Mouse (Mus musculus) 3T3-L1 (cell line): ENCODE results near the gene Thra.

Experiments
- DNase-seq: peaks from one replicate; pipeline ENCODE4 v3.0.0-alpha.2; 2015; ENCODE audit warnings: low read depth, low spot score

Gene Thra

DNA sequence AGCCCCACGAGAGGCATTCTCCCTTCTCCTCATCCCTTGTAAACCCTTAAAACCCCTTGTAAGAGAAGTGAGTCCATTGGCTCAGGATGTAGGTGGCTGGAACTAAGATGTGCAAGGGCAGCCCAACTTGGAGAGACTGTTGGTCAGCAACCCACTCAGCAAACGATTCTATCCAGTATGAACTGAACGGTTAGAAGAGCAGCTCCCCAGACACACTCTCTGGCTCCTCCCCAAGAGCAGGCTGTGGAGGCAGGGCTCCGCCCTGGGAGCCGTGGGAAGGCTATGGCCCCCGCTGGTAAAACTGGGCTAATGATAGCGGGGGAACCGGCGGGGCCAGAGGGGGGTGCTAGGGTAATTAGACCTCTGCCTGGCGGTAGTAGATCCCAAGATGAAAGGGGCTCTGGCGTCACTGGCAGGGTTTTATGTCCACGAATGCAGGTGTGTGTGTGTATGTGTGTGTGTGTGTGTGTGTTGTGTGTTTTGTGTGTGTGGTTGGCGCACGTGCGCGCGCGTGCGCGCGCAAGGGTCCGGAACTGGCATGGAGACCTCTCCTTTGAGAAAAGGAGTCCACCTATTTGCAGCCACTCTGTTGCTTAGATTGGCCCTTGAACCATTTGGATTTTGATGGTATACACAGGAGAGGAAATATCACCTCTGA is at the start of gene Thra:
Gene Thra, plus strand, starts transcription at position 246 of the 658 bp plus-strand sequence.
- DNase-seq = peak; percentile 65

GRCm38 (mm10) chr11:98693201-98693600 is 47.2 kb upstream of the Thra start:
- no peak for DNase-seq

GRCm38 (mm10) chr11:98693746-98694145 is 46.7 kb upstream of the Thra start:
- DNase-seq = no peak

GRCm38 (mm10) chr11:98694301-98694700 is 46.1 kb upstream of the Thra start:
- DNase-seq = no peak

DNA sequence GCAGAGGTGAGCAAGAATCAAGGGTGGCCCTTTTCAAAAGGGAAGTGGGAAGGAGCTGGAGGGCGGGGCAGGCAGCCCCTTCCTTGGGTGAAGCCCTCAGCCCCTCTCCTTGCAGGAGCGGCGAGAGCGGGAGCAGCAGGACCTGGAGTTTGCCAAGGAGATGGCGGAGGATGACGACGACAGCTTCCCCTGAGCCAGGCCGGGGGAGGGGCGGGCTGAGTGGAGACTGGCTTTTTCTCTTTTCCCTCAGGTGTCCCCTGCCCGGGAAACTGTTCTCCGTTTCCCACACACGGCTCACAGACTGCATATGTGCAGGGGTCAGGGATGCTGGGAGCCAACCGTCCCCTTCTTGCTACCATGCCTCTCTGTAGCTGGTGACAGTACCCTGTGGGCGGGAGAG is 45.0 kb upstream of the Thra start:
- DNase-seq = no peak

- no peak for DNase-seq
These were observed 43.8 kb upstream of the Thra start for GRCm38 (mm10) chr11:98696454-98697216.

DNA sequence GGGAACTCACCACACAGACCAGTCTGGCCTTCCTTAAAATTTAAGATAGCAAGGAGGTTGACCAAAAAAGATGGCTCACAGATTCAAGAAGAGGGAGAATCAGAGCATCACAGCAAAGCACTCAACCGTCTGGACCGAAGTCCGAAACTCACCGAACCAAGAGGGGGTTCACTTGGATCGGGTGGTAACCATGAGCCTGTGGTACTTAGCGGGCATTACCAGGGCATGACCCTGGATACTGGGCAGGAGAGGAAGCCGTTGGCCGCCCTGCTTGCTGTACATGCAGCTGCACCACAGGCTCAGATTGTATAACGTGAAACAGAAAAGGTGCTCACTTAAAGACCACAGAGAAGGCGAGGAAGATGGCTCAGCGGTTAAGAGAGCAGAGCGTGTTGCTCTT is 43.2 kb upstream of the Thra start:
- no peak for DNase-seq

DNA sequence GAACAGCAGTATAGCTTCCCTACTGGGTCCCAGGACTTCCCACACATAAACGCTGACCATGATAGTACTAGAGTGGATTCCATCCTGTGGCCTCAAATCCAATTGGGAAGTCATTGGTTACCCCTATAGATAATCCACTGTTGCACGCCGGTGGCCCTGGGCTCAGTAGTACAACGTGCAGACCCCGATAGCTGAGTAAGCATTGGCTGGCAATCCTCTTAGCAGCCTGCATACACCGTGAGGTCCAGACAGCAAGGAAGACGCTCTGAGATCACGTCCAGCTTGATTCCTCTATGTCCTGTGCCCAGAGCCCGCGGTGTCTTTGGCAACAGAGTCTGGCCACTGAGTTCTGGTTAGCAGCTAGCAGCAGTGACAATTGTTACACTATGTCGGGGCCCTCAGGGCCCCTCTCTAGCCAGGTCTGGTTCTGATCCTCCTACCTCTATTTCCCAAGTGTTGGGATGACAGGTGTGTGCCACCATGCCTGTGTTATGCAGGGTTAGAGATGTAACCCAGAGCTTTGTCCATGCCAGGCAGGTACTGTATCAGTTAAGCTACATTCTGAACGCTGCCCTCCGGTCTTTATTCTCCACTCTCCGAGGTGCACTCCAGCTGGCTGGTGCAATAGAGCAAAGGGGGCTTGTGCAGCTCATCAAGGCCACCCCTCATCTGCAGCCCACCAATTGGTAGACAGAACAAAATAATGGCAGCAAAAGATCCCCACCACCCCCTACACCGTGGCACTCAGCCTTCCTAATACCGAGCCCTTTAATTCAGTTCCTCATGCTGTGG is 41.4 kb upstream of the Thra start:
- DNase-seq = no peak

- peak; percentile 85 for DNase-seq
These were observed 40.5 kb upstream of the Thra start for GRCm38 (mm10) chr11:98699911-98700310.

DNA sequence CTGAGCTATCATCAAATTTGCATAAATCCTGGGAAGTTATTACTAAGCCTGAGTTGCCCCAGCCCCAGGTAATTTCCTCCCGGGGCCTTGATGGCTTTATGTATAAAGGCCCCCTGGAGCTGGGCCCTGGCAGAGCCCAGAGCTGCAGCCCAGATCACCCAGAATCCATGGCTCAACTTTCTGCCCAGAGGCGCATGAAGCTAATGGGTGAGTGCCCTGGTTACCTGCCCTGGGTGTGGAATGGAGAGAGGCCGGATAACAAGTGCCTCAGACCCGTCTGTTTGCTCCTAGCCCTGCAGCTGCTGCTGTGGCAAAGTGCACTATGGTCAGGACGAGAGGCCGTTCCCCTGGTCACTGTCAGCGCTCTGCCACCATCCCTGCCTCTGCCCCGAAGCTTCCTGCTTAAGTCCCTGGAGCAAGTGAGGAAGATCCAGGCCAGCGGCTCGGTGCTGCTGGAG is 39.2 kb upstream of the Thra start, which contains the start of gene Csf3:
Gene Csf3, plus strand, starts transcription at position 51 of the 458 bp plus-strand sequence.
- no peak for DNase-seq

GRCm38 (mm10) chr11:98702323-98702722 is 38.1 kb upstream of the Thra start:
- no peak for DNase-seq

DNA sequence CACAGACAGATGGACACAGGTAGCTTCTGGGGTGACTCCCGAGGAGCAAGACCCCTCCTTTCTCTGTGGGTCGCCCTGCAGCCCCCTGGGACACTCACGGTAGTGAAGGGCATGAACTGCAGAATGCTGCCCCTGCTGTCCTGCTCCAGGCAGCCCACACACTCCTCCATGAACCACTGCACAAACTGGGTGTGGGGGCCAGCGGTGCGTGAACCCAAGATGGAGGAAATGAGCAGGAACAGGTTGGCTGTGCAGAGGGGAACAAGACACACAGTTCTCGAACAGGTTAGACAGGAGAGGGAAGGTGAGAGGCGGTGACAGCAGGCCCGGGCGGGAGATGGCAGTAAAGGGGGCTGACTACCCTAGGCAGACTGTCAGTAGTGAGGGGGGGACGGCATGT is 35.4 kb upstream of the Thra start:
- DNase-seq = no peak

GRCm38 (mm10) chr11:98707401-98708281 is 32.8 kb upstream of the Thra start:
- DNase-seq = no peak

- DNase-seq = peak; percentile 49
These were observed 32.0 kb upstream of the Thra start for GRCm38 (mm10) chr11:98708282-98708956.

DNA sequence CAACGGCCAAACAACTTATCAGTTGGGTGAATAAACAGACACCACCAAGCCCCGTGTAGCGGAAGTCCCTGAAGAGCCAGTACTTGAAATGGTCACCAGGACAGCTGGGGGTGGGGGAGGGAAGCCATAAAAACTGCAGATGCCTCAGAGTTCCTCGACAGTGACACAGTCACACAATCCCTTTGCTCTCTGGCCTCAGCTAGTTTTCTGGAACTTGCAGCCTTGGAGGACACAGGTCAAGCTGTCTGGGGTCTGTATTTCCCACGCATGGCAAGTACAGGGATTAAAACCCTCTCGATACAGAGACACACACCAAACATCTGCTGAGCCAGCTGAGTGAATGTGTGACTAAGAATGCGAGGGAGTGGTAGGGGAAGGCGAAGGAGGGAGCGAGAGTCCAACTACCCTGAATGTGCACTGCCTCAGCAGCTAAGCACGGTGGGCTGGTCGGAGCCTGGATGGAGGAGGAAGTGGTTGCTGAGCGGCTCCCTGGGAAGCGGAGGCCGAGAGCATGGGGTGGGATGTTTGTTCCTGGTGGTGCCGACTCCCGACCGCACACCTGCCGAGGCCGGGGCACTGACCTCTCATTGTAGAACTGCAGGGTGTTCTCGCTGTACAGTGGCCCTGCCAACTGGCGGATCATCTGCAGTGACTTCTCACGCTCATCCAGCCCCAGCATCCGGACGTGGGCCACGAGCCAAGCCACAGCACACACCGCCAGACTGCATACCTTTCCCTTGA is 31.3 kb upstream of the Thra start:
- DNase-seq = peak; percentile 69

- DNase-seq = peak; percentile 95
These were observed 29.9 kb upstream of the Thra start for GRCm38 (mm10) chr11:98710416-98711045.

DNA sequence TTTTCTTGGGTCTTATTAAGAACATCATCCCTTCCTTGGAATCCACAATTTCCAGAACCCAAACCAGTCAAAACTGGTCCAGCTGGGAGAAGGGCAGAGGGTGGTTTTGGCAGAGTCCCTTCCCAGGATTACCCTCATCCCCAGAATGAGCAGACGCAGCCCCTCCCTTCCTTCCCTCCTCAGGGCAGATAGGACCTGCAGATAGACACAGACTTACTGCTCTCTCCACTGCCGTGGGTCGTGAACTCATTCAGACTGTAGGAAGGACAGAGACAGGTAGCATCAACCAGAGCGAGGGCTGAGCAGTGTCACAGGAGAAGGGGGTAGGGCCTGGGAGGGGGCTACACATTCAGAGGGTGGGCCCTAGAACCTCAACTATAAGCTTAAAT is 29.4 kb upstream of the Thra start:
- no peak for DNase-seq

- peak; percentile 57 for DNase-seq
These were observed 28.4 kb upstream of the Thra start for GRCm38 (mm10) chr11:98712009-98712408.

DNA sequence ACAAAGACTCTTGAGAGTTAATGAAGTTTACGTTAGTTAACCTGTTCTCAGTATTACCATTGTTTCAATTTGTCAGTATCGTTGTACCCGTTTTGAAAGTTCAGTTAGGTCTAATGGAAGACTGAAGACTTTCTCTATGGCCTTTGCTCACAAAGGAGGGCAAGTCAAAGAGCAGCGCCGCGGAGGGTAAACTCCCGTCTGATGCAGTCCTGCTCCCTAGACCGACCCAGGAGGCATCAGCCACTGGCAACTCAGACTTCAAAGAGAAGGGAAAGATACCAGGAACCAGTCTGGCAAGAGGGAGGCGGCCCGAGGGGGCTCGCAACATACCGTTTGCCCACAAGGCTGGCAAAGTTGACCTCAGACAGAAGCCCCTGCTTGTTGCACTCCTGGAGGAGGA is 26.7 kb upstream of the Thra start:
- no peak for DNase-seq
